In genomic region chr10:86301117-86301490, GRCm38 (mm10) we compare ENCODE assay signal across 10 mouse cellular contexts. TPM values are rescaled to one million over a fixed set of nuclear protein-coding genes. Genes with fewer than 3 reads are reported as not detected.
DNase-seq lines count a peak whose midpoint lies in the region; ATAC-seq and TF ChIP-seq lines count a peak whose summit lies in the region.
"Had no signal": no experiment of that assay in that cellular context is flagged by ENCODE, and none has a peak within 500 bp of the region (broad histone marks: within the 10 kb centered on the region; RNA-seq: fewer than 3 reads in every experiment).

No protein-coding gene starts in this region.

- peak overlapping the region; percentile 86 for H3K9ac ChIP-seq in heart, embryonic 11.5 days (ENCODE audit: low read depth, low read length)
- 0 out of 2 replicates have a peak overlapping the region, but pooled peaks have one; percentile 65 for H3K9ac ChIP-seq in ES-E14 (ENCODE audit: insufficient read depth, low read depth, low read length, poor library complexity, severe bottlenecking)
- peak overlapping the region; percentile 58; the same call in 1 of the 2 replicates for H3K9ac ChIP-seq in forebrain, postnatal 0 days

- peaks cover 8% of the 10 kb centered on the region; the same call in 1 of the 2 replicates for H3K27me3 ChIP-seq in heart, embryonic 11.5 days (ENCODE audit: control insufficient read depth, insufficient read depth, low read length)
- no peaks in the 10 kb centered on the region for H3K27me3 ChIP-seq in forebrain, postnatal 0 days (ENCODE audit: insufficient read depth, low read length)
- H3K27me3 ChIP-seq: Patski had no signal

- no peak for TF ChIP-seq CTCF in forebrain, postnatal 0 days (IDR thresholded peaks at IDR 0.05; ENCODE audit: low read depth)

- no peak for ATAC-seq in heart, embryonic 11.5 days (replicated peaks; ENCODE audit: insufficient number of reproducible peaks, low FRiP score, low TSS enrichment)
- no peak for ATAC-seq in forebrain, postnatal 0 days

- no peaks in the 10 kb centered on the region for H3K36me3 ChIP-seq in heart, embryonic 11.5 days (ENCODE audit: control insufficient read depth, insufficient read depth, low read length)
- no peaks in the 10 kb centered on the region for H3K36me3 ChIP-seq in ES-E14 (ENCODE audit: control insufficient read depth, insufficient read depth, low read length, poor library complexity, severe bottlenecking)
- H3K36me3 ChIP-seq in forebrain, postnatal 0 days (ENCODE audit: insufficient read depth), result no peaks in the 10 kb centered on the region

- peak overlapping the region; percentile 78 for H3K4me3 ChIP-seq in heart, embryonic 11.5 days (ENCODE audit: low read depth, low read length)
- H3K4me3 ChIP-seq in ES-E14 (ENCODE audit: insufficient read depth in 1 of 2, low read depth in 1 of 2, low read length in 2 of 2, poor library complexity in 1 of 2, severe bottlenecking in 1 of 2), result peak overlapping the region; percentile 59 to 93; a peak in 3 of 4 replicates
- H3K4me3 ChIP-seq in forebrain, postnatal 0 days (ENCODE audit: low read depth, low read length), result peak overlapping the region; percentile 52

- DNase-seq in heart, adult 9 months (ENCODE audit: low spot score in 2 of 2), result no peak
- DNase-seq in ES-E14 (ENCODE audit: low read depth, low spot score), result no peak
- DNase-seq in forebrain, postnatal 0 days, result no peak
- peak; percentile 38 for DNase-seq in lung, postnatal 10 days
- DNase-seq in frontal cortex, adult 2 months (ENCODE audit: extremely low spot score in 1 of 2, low spot score in 1 of 2), result no peak
- DNase-seq in spleen, adult 12 weeks (ENCODE audit: low spot score), result no peak
- no peak for DNase-seq in gastrocnemius, postnatal 25 days

- no peaks in the 10 kb centered on the region for H3K9me3 ChIP-seq in heart, embryonic 11.5 days (replicated peaks; ENCODE audit: control insufficient read depth, low read length)
- H3K9me3 ChIP-seq in ES-E14 (ENCODE audit: control insufficient read depth, insufficient read depth, low read depth, low read length), result no peaks in the 10 kb centered on the region
- no peaks in the 10 kb centered on the region for H3K9me3 ChIP-seq in forebrain, postnatal 0 days (ENCODE audit: low read length)

- peaks cover 21% of the 10 kb centered on the region; the same call in 1 of the 2 replicates for H3K4me1 ChIP-seq in heart, embryonic 11.5 days (ENCODE audit: control insufficient read depth, insufficient read depth, low read length)
- no peaks in the 10 kb centered on the region; a peak in 2 of 4 replicates for H3K4me1 ChIP-seq in ES-E14 (ENCODE audit: control insufficient read depth in 2 of 2, insufficient read depth in 2 of 2, low read length in 2 of 2, poor library complexity in 1 of 2)
- peaks cover 16% of the 10 kb centered on the region for H3K4me1 ChIP-seq in forebrain, postnatal 0 days (ENCODE audit: insufficient read depth)

- peak overlapping the region; percentile 12; the same call in 1 of the 2 replicates for H3K27ac ChIP-seq in heart, embryonic 11.5 days (ENCODE audit: low read depth, low read length)
- H3K27ac ChIP-seq in ES-E14 (ENCODE audit: insufficient read depth, low read depth, low read length, poor library complexity, severe bottlenecking), result no peak overlapping the region
- H3K27ac ChIP-seq in forebrain, postnatal 0 days (ENCODE audit: low read depth, low read length), result no peak overlapping the region; the same call in 1 of the 2 replicates
- H3K27ac ChIP-seq: macrophage had no signal

- in situ Hi-C loops in ES-E14 (cut with MboI; ENCODE audit: low sequenced_read_pairs in 2 of 2, unreplicated experiment in 2 of 2), result no loop called here

- WGBS in heart, embryonic 11.5 days (ENCODE audit: insufficient replicate concordance), result 0% methylated on average over 10 of the region's 10 CpGs
- WGBS in forebrain, postnatal 0 days, result 3% methylated on average over 10 of the region's 10 CpGs

- H3K4me2 ChIP-seq in heart, embryonic 11.5 days, result peak overlapping the region; percentile 91
- H3K4me2 ChIP-seq in forebrain, postnatal 0 days (ENCODE audit: low read depth), result peak overlapping the region; percentile 98

TF ChIP-seq in ES-E14, 5 proteins besides CTCF, POLR2A, EP300 and RAD21:
- TF ChIP-seq ZNF384 (IDR thresholded peaks at IDR 0.05; ENCODE audit: low read depth, low read length), result no peak

RNA-seq across cellular contexts. Expression of gene Timp3, which starts 0.9 kb away (rescaled TPM):
- 56.6 and 63.9 TPM in 2 replicates for polyA plus RNA-seq in heart, embryonic 11.5 days (2014; fragmentation: Nextera tagmentation; extraction: Ambion mirVana)
- 10.7 and 28.8 TPM in 2 replicates for total RNA-seq in ES-E14 (2012; rRNA removed)
- total RNA-seq in forebrain, postnatal 0 days (2014; rRNA removed), result 33.5 and 62.9 TPM in 2 replicates
- polyA plus RNA-seq in forebrain, postnatal 0 days (2015; fragmentation: Nextera tagmentation; extraction: Ambion mirVana), result 17.2 and 33.6 TPM in 2 replicates
- 59.6 and 65.5 TPM in 2 replicates for polyA plus RNA-seq in frontal cortex, adult 2 months (2012; rRNA removed)
- 10 to 100 TPM; 48.0 to 62.4 TPM for total RNA-seq in gastrocnemius, postnatal 25 days (2021)
